Mouse (Mus musculus) bone marrow, adult 2 months (tissue): ENCODE measurements around the gene Tspan9. TPM values are rescaled to one million over a fixed set of nuclear protein-coding genes. Genes with fewer than 3 reads are reported as not detected.

Experiments
- H3K27ac ChIP-seq: fragments of 200-500 bp; 2 replicates; pipeline ENCODE4 v1.5.1; 2012; ENCODE audit warnings: low read depth, mild to moderate bottlenecking, control low read depth, inconsistent platforms, low read length; ENCODE audit not compliant: control insufficient read depth, poor library complexity, insufficient read depth
- H3K4me1 ChIP-seq: fragments of 200-500 bp; 2 replicates; pipeline ENCODE4 v1.6.1; 2011; ENCODE audit warnings: low read length; ENCODE audit not compliant: control insufficient read depth, insufficient read depth
- H3K4me3 ChIP-seq: fragments of 200-500 bp; replicated peaks from 2 replicates; pipeline ENCODE3; 2011; ENCODE audit warnings: mild to moderate bottlenecking, low read depth, low read length, control low read depth; ENCODE audit not compliant: control insufficient read depth
- CTCF ChIP-seq: fragments of 200-500 bp; IDR thresholded peaks from 2 replicates; pipeline ENCODE4 v1.5.1; 2011; ENCODE audit warnings: low read length, control low read depth; ENCODE audit not compliant: control insufficient read depth, insufficient read depth
- POLR2A ChIP-seq: fragments of 200-500 bp; IDR thresholded peaks from 2 replicates; pipeline ENCODE4 v1.6.1; 2011; ENCODE audit warnings: low read depth, mild to moderate bottlenecking, control low read depth, low read length, borderline replicate concordance; ENCODE audit not compliant: control insufficient read depth
- WGBS: fragments of 180-500 bp; shearing (Covaris S2); methylation state at CpG from one replicate; pipeline ENCODE4 v1.1.7; 2018; 5-methylcytosine and 5-hydroxymethylcytosine counted together
- polyA plus RNA-seq: library from polyadenylated mRNA; stranded (reverse); fragments of >200 nt; gene quantifications from 2 replicates; pipeline ENCODE4 v1.2.4, GENCODE M21; 2011; ENCODE audit warnings: low replicate concordance; ENCODE audit not compliant: missing spikeins, insufficient read depth, insufficient read length

Gene Tspan9
- polyA plus RNA-seq, 1 experiment = 10.2 TPM

- TF ChIP-seq POLR2A (no peak), CTCF (no peak)
- Histone ChIP-seq H3K4me3 (no peak overlapping the region), H3K4me1 (no peaks in the 10 kb centered on the region), H3K27ac (no peak overlapping the region)
- WGBS = 79% methylated on average over 12 of the region's 12 CpGs
Measured at GRCm38 (mm10) chr6:127988944-127989494, 154.4 kb downstream of the Tspan9 start.

GRCm38 (mm10) chr6:127987374-127987773 lies 156.0 kb downstream of the Tspan9 start:
- TF ChIP-seq POLR2A (no peak), CTCF (no peak)
- WGBS = 86% methylated on average over 14 of the region's 14 CpGs
- H3K27ac ChIP-seq = no peak overlapping the region
- no peaks in the 10 kb centered on the region for H3K4me1 ChIP-seq
- H3K4me3 ChIP-seq = no peak overlapping the region

- no peak for TF ChIP-seq POLR2A
- TF ChIP-seq CTCF = no peak
- WGBS = 63% methylated on average over 9 of the region's 9 CpGs
- no peak overlapping the region for H3K27ac ChIP-seq
Measured at GRCm38 (mm10) chr6:127986357-127986756, 157.0 kb downstream of the Tspan9 start.

GRCm38 (mm10) chr6:127981176-127981575 lies 162.2 kb downstream of the Tspan9 start:
- H3K27ac ChIP-seq = no peak overlapping the region
- 69% methylated on average over 8 of the region's 8 CpGs for WGBS

More at GRCm38 (mm10) chr6:127986357-127986756, 157.0 kb downstream of the Tspan9 start:
- no peak overlapping the region for H3K4me3 ChIP-seq
- no peaks in the 10 kb centered on the region for H3K4me1 ChIP-seq

GRCm38 (mm10) chr6:127980381-127981045 lies 162.9 kb downstream of the Tspan9 start:
- Histone ChIP-seq H3K4me1 (no peaks in the 10 kb centered on the region), H3K4me3 (no peak overlapping the region), H3K27ac (no peak overlapping the region)
- TF ChIP-seq POLR2A (no peak), CTCF (no peak)
- 69% methylated on average over 11 of the region's 11 CpGs for WGBS

More at GRCm38 (mm10) chr6:127981176-127981575, 162.2 kb downstream of the Tspan9 start:
- Histone ChIP-seq H3K4me1 (no peaks in the 10 kb centered on the region), H3K4me3 (no peak overlapping the region)
- TF ChIP-seq POLR2A (no peak), CTCF (no peak)

GRCm38 (mm10) chr6:127979831-127980230 lies 163.6 kb downstream of the Tspan9 start:
- no peak overlapping the region for H3K27ac ChIP-seq
- H3K4me3 ChIP-seq = no peak overlapping the region
- no peaks in the 10 kb centered on the region for H3K4me1 ChIP-seq
- WGBS = 92% methylated on average over 5 of the region's 5 CpGs
- TF ChIP-seq POLR2A = no peak
- no peak for TF ChIP-seq CTCF

- WGBS = 91% methylated on average over 20 of the region's 20 CpGs
Measured at GRCm38 (mm10) chr6:127978941-127979340, 164.5 kb downstream of the Tspan9 start.

GRCm38 (mm10) chr6:127976695-127977094 lies 166.7 kb downstream of the Tspan9 start:
- Histone ChIP-seq H3K27ac (no peak overlapping the region), H3K4me1 (no peaks in the 10 kb centered on the region), H3K4me3 (no peak overlapping the region)
- WGBS = 75% methylated on average over 6 of the region's 6 CpGs
- no peak for TF ChIP-seq CTCF
- TF ChIP-seq POLR2A = no peak

More at GRCm38 (mm10) chr6:127978941-127979340, 164.5 kb downstream of the Tspan9 start:
- no peak overlapping the region for H3K27ac ChIP-seq
- H3K4me1 ChIP-seq = no peaks in the 10 kb centered on the region
- H3K4me3 ChIP-seq = no peak overlapping the region
- TF ChIP-seq CTCF (no peak), POLR2A (no peak)

- no peak overlapping the region for H3K27ac ChIP-seq
- 83% methylated on average over 9 of the region's 9 CpGs for WGBS
- no peak overlapping the region for H3K4me3 ChIP-seq
- TF ChIP-seq POLR2A = no peak
- no peak for TF ChIP-seq CTCF
- no peaks in the 10 kb centered on the region for H3K4me1 ChIP-seq
Measured at GRCm38 (mm10) chr6:127974000-127974399, 169.4 kb downstream of the Tspan9 start.

GRCm38 (mm10) chr6:127973553-127973952 lies 169.8 kb downstream of the Tspan9 start:
- H3K4me1 ChIP-seq = no peaks in the 10 kb centered on the region
- 71% methylated on average over 6 of the region's 6 CpGs for WGBS
- H3K4me3 ChIP-seq = no peak overlapping the region
- H3K27ac ChIP-seq = no peak overlapping the region
- TF ChIP-seq POLR2A = no peak
- TF ChIP-seq CTCF = no peak
